ENCODE assay signal across 8 mouse cellular contexts in genomic region chr13:104937759-104938158, GRCm38 (mm10).
DNase-seq lines count a peak whose midpoint lies in the region; ATAC-seq lines count a peak whose summit lies in the region.

No protein-coding gene starts in this region.

- WGBS in lung, embryonic 15.5 days, result 7% methylated on average over 4 of the region's 6 CpGs
- 10% methylated on average over 6 of the region's 6 CpGs for WGBS in hindbrain, embryonic 13.5 days

- H3K27ac ChIP-seq in lung, embryonic 15.5 days, result no peak overlapping the region
- H3K27ac ChIP-seq in hindbrain, embryonic 13.5 days, result no peak overlapping the region

- peak overlapping the region; percentile 51 for H3K4me2 ChIP-seq in lung, embryonic 15.5 days
- peak overlapping the region; percentile 50 for H3K4me2 ChIP-seq in hindbrain, embryonic 13.5 days

- H3K4me1 ChIP-seq in lung, embryonic 15.5 days, result no peaks in the 10 kb centered on the region
- H3K4me1 ChIP-seq in hindbrain, embryonic 13.5 days (replicated peaks), result peaks cover 19% of the 10 kb centered on the region

- no peak overlapping the region for H3K9ac ChIP-seq in lung, embryonic 15.5 days
- 0 out of 2 replicates have a peak overlapping the region, but pooled peaks have one; percentile 35 for H3K9ac ChIP-seq in hindbrain, embryonic 13.5 days

- DNase-seq in lung, postnatal 14 days, result no peak
- peak; percentile 11 to 22 for DNase-seq in thymus, postnatal 36 days
- DNase-seq in adipocyte (ENCODE audit: low spot score), result no peak
- no peak for DNase-seq in MN1 (ENCODE audit: low spot score)
- no peak for DNase-seq in gastrocnemius, postnatal 14 days

- no peaks in the 10 kb centered on the region for H3K9me3 ChIP-seq in lung, embryonic 15.5 days
- H3K9me3 ChIP-seq in hindbrain, embryonic 13.5 days, result no peaks in the 10 kb centered on the region

- no peaks in the 10 kb centered on the region for H3K27me3 ChIP-seq in lung, embryonic 15.5 days
- no peaks in the 10 kb centered on the region for H3K27me3 ChIP-seq in hindbrain, embryonic 13.5 days

- peak overlapping the region; percentile 20; the same call in 1 of the 2 replicates for H3K4me3 ChIP-seq in lung, embryonic 15.5 days
- H3K4me3 ChIP-seq in hindbrain, embryonic 13.5 days, result peak overlapping the region; percentile 20; the same call in 1 of the 2 replicates

- H3K36me3 ChIP-seq in lung, embryonic 15.5 days, result no peaks in the 10 kb centered on the region
- no peaks in the 10 kb centered on the region for H3K36me3 ChIP-seq in hindbrain, embryonic 13.5 days

- intact Hi-C loops in gastrocnemius, postnatal 14 days (cut with DNase I; ENCODE audit: low total_unique reads), result loop anchor here (5.0 kb wide), 1 partner anchor 130 kb away; no protein-coding TSS in a partner anchor

- ATAC-seq in lung, embryonic 15.5 days (ENCODE audit: borderline replicate concordance, extremely low read depth, low FRiP score, low TSS enrichment), result no peak
- peak; percentile 57; the same call in 1 of the 2 replicates for ATAC-seq in hindbrain, embryonic 13.5 days (ENCODE audit: low FRiP score)
- peak; percentile 55 for ATAC-seq in megakaryocyte progenitor cell, adult 5-6 weeks (replicated peaks; ENCODE audit: poor library complexity)

Comparison
In these comparisons a context has a peak if more than half of its experiments do, and no peak if none do; other contexts are left out.
1. DNase-seq: peak in thymus, postnatal 36 days (2 of 2); none in lung, postnatal 14 days (single experiment), adipocyte (single experiment), MN1 (single experiment) and gastrocnemius, postnatal 14 days (single experiment).